Mouse (Mus musculus) layer of hippocampus, adult 9-11 months (tissue): ENCODE data around the gene Duox1.
A peak's percentile ranks its signal among the peaks of the same experiment; 100 is the strongest.
"Not testable (repeated sequence)": the region's sequence is repeated elsewhere in the genome, so short reads cannot be mapped to it uniquely, and the experiment has no call there.

Source experiments
- DNase-seq: peaks from one replicate; pipeline ENCODE4 v3.0.0; 2022

Duox1 gene

DNA sequence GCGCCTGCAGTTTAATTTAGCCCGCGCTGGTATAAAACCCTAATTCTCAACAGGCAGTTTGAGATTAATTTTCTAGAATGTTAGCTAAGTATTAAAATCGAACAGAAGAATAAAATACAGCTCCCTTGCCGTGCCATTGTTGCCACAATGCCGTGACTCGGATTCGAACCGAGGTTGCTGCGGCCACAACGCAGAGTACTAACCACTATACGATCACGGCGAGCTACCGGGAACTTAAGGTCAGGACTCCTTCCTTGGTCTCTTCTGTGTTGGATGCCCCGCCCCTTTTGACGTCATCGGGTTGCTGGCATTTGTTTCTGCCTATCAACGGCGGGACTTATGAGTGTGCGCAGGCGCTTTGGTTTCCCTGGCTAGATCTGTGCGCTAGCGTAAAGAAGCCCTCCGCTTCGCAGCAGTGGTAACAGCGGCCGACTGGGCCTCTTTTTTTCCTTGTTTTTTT, 61.8 kb downstream of the Duox1 start:
- peak; percentile 98 for DNase-seq

DNA sequence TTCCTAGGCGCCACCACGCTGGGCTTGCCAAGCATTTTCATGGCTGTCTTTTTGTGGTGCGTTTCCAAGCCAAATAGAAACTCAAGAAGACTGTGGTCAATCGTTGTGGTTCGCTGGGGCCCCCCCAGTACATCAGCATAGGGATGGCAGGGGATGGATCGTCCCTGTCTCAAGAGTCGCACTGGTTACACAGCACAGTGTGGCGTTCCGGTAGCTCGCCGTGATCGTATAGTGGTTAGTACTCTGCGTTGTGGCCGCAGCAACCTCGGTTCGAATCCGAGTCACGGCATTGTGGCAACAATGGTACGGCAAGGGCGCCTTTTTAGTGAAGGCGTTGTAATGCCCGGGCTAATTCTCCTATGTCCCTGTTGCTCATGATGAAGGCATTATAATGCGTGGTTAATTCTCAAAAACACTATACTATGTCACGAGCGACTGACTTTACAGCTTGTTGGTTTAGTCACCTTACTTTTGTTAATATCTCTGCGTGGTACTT, 62.3 kb downstream of the Duox1 start:
- DNase-seq, result peak; percentile 78

DNA sequence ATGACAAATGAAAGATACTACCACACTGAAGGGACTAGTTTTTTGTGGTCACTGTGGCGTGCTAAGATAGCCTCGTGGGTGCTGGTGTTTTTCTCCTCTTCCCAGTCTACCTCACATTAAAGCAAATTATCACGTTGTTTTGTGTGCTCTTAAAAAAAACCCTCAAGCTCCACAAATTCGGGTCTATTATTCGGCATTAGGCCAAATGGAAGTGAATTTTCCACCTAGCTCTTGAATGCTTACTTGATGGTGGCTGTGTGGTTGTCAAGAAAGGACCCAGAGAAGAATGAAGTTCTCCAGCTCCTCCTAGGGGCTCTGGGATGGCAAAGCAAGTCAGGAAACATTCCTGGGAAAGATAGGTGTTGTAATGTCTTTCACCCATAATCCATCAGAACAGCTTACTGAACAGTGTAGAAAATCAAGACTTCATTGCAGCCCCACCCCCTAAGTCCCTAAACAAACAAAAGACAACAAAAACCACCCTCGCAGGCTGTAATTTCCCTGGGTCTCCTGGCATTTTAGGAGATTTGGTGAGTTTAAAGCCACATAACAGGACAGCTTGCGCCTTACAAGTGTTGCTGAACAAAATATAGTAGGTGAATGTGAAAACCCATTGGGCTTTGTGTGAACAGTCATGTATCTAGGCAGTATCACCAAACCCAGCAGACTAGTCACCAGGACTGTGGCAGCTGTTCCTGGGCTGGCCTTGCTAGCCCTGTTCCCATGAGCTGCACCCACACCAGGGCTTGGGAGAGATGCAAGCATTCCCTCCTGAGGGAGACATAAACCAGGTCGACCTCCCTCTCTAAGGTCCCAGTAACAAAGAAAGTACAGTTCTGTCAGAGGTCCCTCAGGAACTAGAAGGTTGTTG, 63.2 kb downstream of the Duox1 start:
- peak; percentile 65 for DNase-seq

DNA sequence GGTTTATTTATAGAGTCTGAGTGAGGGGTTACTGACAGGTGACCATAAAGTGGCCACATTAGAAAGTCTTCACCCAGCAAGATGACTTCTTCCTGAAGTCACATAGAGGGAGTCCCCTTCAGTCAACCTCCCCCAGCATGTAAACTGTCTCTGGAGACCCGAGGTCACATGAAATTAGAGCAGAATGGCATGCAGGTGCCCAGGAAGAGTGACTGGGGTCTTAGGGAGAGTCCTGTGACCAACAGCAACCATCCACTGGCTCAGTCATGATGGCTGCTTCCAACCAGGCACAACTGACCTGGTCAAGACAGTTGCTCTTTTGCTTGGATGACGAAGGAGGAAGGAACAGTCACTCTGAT, 63.8 kb downstream of the Duox1 start:
- DNase-seq, result no peak

DNA sequence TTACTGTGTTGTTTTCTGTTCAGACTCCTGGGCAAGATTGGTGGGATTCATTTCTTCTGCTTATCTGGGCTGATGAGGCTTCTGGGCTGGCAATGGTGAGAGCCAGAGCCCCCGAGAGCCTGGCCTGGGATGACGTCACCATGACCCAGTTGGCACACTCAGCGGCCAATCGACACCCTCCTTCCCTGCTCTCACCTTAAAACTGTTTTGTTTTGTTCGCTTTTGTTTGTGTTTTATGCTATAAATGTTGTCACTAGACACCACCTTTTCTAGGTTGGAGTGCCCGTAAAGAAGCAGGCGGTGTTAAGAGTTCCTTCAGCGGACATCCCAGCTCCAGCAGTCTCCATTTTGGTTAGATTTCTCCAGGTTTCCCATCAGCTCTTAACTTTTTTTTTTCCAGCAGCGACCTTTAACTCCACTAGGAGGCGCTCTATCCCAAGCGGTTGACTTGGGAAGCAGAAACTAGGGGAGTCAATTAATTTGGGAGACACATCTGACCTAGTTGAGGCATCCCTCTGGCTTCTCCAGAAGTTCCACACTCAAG, 65.4 kb downstream of the Duox1 start:
- no peak for DNase-seq

DNA sequence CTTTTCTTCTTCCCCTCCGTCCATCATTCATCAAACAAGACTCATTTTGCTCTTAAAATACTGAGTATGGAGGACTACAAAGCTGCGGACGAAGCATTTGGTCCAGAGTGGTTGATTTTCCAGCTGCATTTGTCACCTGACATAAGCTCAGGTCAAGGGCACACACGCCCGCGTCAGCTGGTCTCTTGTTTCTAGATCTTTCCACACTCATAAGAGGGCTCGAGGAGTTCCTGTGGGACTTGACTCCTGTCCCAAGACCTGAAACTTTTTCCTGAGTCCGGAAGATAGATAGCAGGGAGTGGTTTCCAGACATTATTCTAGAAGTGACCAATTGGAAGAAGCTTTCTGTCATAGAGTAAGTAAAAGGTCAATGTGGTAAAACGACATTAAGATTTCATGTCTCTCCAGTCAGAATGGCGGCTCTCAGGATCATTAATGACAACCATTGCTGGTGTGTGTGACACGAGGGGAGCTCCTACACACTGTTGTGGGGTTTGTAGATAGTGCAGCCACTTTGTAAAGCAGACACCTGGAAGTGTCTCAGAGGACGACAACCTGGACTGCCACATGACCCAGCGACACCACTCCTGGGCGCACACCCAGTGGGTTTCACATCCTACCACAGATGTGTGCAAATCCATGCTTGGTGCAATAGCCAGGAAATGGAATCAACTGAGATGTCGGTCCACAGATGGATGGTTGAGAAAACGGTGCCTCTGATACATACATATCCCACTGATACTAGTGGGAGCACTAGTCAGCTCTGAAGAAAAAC, 66.0 kb downstream of the Duox1 start:
- DNase-seq, result no peak

DNA sequence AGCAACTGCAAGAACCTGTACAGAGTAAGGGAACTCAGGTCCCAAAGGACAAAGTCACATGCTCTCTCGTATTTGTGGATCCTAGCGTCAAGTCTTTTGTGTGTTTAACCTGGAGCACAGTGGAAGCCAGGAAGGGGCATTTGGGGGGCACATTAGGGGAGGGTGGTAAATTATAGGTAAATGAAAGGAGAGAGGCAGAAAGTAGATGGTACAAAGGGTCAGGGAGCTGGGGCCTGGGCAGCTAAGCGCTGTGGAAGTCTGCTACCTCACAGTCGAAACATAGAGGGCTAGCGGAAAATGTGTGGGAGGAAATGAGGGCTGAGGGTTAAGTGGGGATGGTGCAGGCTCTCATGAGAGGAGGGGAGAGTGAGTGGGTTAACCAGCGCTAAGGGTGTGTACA, 66.6 kb downstream of the Duox1 start:
- DNase-seq, result no peak

DNA sequence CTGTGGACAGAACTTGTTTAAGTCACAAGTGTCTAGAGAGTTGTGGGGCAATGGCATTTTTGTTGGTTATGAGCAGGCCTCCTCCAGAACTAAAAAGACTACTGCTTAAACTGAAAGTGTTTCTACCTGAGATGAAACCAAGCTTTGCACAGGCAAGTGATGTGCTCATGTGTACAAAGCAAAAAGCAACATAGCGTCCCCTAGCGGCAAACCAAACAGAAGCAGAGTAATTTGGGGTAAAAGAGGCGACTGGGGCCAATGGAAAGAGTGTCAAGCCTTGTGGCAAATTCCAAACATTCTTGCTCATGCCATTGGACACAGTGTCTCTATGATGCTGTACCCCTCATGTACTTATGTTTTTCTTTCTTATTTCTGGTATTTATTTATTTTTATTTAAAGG, 69.6 kb downstream of the Duox1 start:
- no peak for DNase-seq

DNA sequence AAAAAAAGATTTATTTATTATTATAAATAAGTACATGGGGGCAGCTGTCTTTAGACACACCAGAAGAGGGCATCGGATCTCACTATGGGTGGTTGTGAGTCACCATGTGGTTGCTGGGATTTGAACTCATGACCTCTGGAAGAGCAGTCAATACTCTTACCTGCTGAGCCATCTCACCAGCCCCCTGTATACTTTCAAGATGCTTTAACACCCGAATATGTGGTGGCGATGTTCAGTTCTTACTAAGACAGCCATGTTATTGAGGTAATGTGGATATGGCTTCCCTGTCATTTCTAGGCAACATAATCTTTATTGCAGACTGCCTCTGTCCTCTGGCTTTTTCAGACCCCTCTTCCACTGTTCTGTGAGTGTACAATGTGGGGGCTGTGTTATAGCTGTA, 71.7 kb downstream of the Duox1 start:
- DNase-seq, result not testable (repeated sequence)

DNA sequence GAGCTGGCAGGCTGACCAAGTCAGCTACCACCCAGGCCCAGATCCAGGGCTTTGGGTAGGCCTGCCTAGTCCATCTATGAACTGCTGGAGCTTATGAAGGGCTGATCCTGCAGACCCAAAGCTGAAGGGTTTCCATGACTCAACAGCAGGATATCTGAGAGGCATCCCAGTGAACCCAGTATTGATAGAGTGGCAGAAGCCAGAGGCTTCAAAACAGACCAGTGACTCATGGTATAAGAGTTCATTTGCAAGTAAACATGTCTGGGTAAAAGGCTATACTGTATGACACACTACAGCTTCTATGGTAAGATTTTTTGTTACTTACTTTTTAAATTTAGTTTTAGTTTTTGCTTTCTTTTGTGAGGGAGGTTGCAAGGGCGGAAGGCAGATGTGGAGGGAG, 80.7 kb downstream of the Duox1 start:
- DNase-seq, result no peak
